Mouse (Mus musculus): ENCODE measurements around the gene 4930438A08Rik. TPM values are rescaled to one million over a fixed set of nuclear protein-coding genes. Genes with fewer than 3 reads are reported as not detected.

4930438A08Rik gene
- polyA plus RNA-seq, 1 experiment from 2014 or later = not detected

DNA sequence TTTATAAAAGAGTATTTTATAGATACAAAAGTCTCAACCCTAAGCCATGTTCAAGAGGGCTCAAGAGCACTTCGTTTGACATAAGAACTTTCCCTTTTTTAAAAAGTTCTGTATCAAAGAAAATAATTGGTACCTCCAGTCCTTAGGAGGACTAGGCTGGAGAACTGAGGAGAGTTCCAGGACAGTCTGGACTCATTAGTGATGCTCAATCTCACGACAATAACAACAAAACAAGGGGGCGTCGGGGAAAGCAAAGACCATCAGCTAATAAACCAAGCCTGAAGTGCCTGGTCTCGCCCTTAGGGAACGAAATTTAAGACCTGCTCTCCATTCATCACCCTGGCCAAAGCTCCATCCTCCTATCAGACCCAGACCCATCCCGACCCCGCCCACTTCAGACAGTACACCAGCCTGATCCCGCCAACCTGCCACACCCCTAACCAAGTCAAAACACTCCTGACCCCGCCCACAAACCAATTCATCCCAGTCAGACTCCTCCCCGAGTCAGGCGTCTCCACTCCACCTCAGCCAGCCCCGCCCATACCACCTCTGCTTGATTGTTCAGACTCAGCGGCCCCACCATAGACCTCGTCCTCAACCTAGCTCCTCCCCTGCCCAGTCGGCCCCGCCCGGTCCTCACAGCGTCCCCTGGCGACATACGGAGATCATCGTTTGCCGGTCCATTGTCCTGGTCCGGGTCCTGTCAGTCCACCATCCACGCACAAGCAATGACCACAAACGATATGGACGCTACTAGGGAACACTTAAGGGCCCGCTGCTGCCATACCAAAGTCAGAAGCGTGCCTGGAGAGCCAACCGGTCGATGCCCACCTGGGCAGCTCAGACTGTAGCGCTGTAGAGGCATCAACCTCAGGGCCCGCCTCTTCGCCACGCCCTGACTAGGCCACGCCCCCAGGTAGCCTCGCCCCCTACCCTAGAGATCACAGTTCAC lies 35.5 kb upstream of the 4930438A08Rik start:
- DNase-seq (ENCODE audit: low spot score) = peak; percentile 82
- H3K27ac ChIP-seq (ENCODE audit: low read depth) = no peak overlapping the region
- H3K27me3 ChIP-seq (replicated peaks; ENCODE audit: control insufficient read depth, insufficient read depth, low read length) = no peaks in the 10 kb centered on the region
- H3K4me3 ChIP-seq (ENCODE audit: low read depth, low read length) = peak overlapping the region; percentile 42
- H3K9me3 ChIP-seq (ENCODE audit: control insufficient read depth, low read length) = no peaks in the 10 kb centered on the region
- 2% methylated on average over 37 of the region's 37 CpGs for WGBS
- H3K4me2 ChIP-seq (ENCODE audit: low read length) = peak overlapping the region; percentile 78
- peak overlapping the region; percentile 32; the same call in 1 of the 2 replicates for H3K9ac ChIP-seq (ENCODE audit: low read length)
- peak; percentile 90 for ATAC-seq (replicated peaks; ENCODE audit: low FRiP score, low TSS enrichment, low read depth)
- no peaks in the 10 kb centered on the region for H3K36me3 ChIP-seq (ENCODE audit: control insufficient read depth, insufficient read depth, low read length)
- H3K4me1 ChIP-seq (replicated peaks; ENCODE audit: control insufficient read depth, insufficient read depth, low read length) = no peaks in the 10 kb centered on the region; the same call in 1 of the 2 replicates

DNA sequence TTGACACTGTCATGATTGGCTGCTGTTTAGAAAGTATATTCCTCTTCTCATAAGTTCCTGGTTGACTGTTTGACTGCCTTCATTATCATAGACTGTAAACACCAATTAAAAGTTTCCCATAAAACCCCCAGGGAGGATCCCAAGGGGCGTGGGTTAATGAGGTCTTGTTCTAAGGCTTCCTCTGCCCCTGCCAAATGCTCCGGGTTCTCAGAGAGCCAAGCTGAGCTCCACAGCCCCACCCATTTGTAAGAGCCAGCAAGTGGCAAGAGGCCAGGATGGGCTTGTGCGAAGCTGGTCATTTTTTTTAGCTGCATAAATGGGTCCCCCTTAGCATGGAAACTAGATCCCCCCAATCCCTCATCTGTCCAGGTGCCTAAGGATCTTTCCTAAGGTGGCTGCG lies 27.3 kb upstream of the 4930438A08Rik start:
- no peak overlapping the region for H3K27ac ChIP-seq (ENCODE audit: low read depth)
- no peaks in the 10 kb centered on the region for H3K27me3 ChIP-seq (replicated peaks; ENCODE audit: control insufficient read depth, insufficient read depth, low read length)
- 40% methylated on average over 4 of the region's 4 CpGs for WGBS
- H3K9me3 ChIP-seq (ENCODE audit: control insufficient read depth, low read length) = no peaks in the 10 kb centered on the region
- no peak overlapping the region for H3K9ac ChIP-seq (ENCODE audit: low read length)
- H3K4me3 ChIP-seq (ENCODE audit: low read depth, low read length) = no peak overlapping the region
- DNase-seq (ENCODE audit: low spot score) (no peak), ATAC-seq (replicated peaks; ENCODE audit: low FRiP score, low TSS enrichment, low read depth) (no peak)
- no peak overlapping the region for H3K4me2 ChIP-seq (ENCODE audit: low read length)
- no peaks in the 10 kb centered on the region for H3K4me1 ChIP-seq (replicated peaks; ENCODE audit: control insufficient read depth, insufficient read depth, low read length)
- no peaks in the 10 kb centered on the region for H3K36me3 ChIP-seq (ENCODE audit: control insufficient read depth, insufficient read depth, low read length)

DNA sequence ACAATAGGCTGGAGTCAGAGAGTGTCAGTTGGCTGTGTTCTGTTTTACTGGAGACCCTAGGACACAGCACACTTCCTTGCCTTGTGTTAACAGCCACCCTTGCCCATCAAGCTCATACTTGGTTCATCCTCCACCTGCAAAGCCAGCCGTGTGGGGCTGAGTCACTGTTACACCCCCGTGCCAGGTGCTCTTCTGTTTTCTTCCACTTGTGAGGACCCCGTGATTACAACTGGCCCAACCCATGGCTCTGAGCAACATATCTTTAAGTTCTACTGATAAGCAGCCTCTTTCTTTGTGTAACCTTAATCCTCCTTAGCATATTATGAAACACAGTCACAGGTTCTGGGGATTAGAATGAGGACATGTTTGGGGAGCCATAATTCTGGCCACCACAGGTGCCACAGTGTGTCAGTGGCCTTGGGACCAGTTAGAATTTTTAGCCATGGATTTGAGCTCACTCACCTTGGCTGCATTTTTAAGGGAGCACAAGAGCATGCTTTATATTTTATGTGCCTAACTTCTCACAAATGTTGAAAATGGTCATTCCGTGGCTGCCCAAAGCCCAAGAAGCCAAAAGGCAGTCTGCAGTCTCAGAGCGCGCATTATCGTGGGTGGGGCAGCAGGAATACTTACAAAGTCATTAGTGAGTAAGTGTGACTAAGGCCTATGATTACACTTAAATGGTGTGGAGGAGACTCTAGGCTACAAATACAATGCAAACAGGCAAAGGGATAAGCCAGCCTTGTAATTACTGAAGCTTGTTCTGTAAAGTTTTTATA lies 25.2 kb upstream of the 4930438A08Rik start:
- Histone ChIP-seq H3K9ac (ENCODE audit: low read length) (no peak overlapping the region), H3K36me3 (ENCODE audit: control insufficient read depth, insufficient read depth, low read length) (no peaks in the 10 kb centered on the region), H3K27me3 (replicated peaks; ENCODE audit: control insufficient read depth, insufficient read depth, low read length) (no peaks in the 10 kb centered on the region), H3K4me1 (replicated peaks; ENCODE audit: control insufficient read depth, insufficient read depth, low read length) (no peaks in the 10 kb centered on the region), H3K9me3 (ENCODE audit: control insufficient read depth, low read length) (no peaks in the 10 kb centered on the region), H3K27ac (ENCODE audit: low read depth) (no peak overlapping the region), H3K4me3 (ENCODE audit: low read depth, low read length) (no peak overlapping the region), H3K4me2 (ENCODE audit: low read length) (no peak overlapping the region)
- DNase-seq (ENCODE audit: low spot score) = no peak
- WGBS = 65% methylated on average over 7 of the region's 7 CpGs
- no peak for ATAC-seq (replicated peaks; ENCODE audit: low FRiP score, low TSS enrichment, low read depth)

DNA sequence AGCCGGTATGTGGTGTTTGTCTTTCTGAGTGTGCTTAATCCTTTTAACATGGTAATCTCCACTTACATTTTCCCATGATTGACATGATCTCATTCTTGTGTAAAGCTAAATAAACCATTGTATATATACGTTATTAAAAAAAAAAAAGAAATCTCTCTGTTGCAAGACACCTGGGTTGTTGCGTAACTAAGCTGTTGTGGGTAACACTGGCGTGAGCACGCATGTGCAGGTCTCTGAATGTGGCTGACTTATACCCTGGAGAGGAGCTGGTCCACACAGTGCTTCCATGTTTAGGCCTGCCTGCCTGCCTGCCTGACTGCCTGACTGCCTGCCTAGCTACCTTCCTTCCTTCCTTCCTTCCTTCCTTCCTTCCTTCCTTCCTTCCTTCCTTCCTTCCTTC lies 24.0 kb upstream of the 4930438A08Rik start:
- H3K27ac ChIP-seq (ENCODE audit: low read depth) = no peak overlapping the region
- H3K4me2 ChIP-seq (ENCODE audit: low read length) = no peak overlapping the region
- H3K36me3 ChIP-seq (ENCODE audit: control insufficient read depth, insufficient read depth, low read length) = no peaks in the 10 kb centered on the region
- ATAC-seq (replicated peaks; ENCODE audit: low FRiP score, low TSS enrichment, low read depth) = no peak
- H3K27me3 ChIP-seq (replicated peaks; ENCODE audit: control insufficient read depth, insufficient read depth, low read length) = no peaks in the 10 kb centered on the region
- H3K9ac ChIP-seq (ENCODE audit: low read length) = no peak overlapping the region
- no peak overlapping the region for H3K4me3 ChIP-seq (ENCODE audit: low read depth, low read length)
- H3K4me1 ChIP-seq (replicated peaks; ENCODE audit: control insufficient read depth, insufficient read depth, low read length) = no peaks in the 10 kb centered on the region
- 72% methylated on average over 5 of the region's 5 CpGs for WGBS
- H3K9me3 ChIP-seq (ENCODE audit: control insufficient read depth, low read length) = no peaks in the 10 kb centered on the region
- DNase-seq (ENCODE audit: low spot score) = no peak

DNA sequence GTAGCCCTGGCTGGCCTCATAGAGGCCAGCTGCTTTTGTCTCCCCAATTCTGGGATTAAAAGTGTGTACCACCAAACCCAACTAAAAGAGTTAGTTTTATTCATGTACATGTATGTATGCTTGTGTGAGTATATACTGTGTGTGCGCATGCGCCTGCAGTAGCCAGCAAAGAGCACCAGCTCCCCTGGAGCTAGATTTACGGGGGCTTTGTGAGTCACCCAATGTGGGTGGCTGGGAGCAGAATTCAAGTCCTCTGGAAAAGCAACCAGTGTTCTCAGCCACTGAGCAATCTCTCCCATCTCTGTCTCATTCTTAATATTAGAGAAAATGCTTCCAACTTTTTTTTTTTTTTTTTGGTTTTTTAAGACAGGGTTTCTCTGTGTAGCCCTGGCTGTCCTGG lies 20.2 kb upstream of the 4930438A08Rik start:
- no peak for ATAC-seq (replicated peaks; ENCODE audit: low FRiP score, low TSS enrichment, low read depth)

DNA sequence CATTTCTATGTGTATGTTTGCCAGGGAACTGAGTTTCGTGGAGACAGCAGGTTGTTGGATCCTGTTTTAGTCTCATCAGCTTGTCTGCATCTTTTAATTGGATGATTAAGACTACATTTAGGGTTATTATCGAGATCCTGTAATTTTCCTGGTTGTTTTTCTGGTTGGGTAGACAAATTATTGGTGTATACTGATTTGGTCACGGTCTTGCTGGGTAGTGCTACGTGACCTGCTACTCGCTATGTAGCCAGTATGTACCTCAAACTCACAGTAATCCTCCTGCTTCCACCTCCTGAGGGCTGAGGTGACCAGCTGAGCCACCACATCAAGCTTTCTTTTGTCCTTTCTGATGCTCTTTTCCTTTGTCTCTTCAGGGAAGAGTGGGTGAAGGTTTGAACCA lies 16.8 kb upstream of the 4930438A08Rik start:
- WGBS = 83% methylated on average over 5 of the region's 5 CpGs
- no peaks in the 10 kb centered on the region for H3K27me3 ChIP-seq (replicated peaks; ENCODE audit: control insufficient read depth, insufficient read depth, low read length)
- DNase-seq (ENCODE audit: low spot score) = no peak
- ATAC-seq (replicated peaks; ENCODE audit: low FRiP score, low TSS enrichment, low read depth) = no peak
- no peak overlapping the region for H3K4me3 ChIP-seq (ENCODE audit: low read depth, low read length)
- no peak overlapping the region for H3K9ac ChIP-seq (ENCODE audit: low read length)
- H3K4me1 ChIP-seq (replicated peaks; ENCODE audit: control insufficient read depth, insufficient read depth, low read length) = no peaks in the 10 kb centered on the region
- no peak overlapping the region for H3K4me2 ChIP-seq (ENCODE audit: low read length)
- H3K36me3 ChIP-seq (ENCODE audit: control insufficient read depth, insufficient read depth, low read length) = no peaks in the 10 kb centered on the region
- H3K27ac ChIP-seq (ENCODE audit: low read depth) = no peak overlapping the region
- H3K9me3 ChIP-seq (ENCODE audit: control insufficient read depth, low read length) = no peaks in the 10 kb centered on the region

More for the DNA sequence above, 20.2 kb upstream of the 4930438A08Rik start:
- 91% methylated on average over 3 of the region's 3 CpGs for WGBS
- no peak for DNase-seq (ENCODE audit: low spot score)
- Histone ChIP-seq H3K27ac (ENCODE audit: low read depth) (no peak overlapping the region), H3K9ac (ENCODE audit: low read length) (no peak overlapping the region), H3K9me3 (ENCODE audit: control insufficient read depth, low read length) (no peaks in the 10 kb centered on the region), H3K4me3 (ENCODE audit: low read depth, low read length) (no peak overlapping the region), H3K4me2 (ENCODE audit: low read length) (no peak overlapping the region), H3K4me1 (replicated peaks; ENCODE audit: control insufficient read depth, insufficient read depth, low read length) (no peaks in the 10 kb centered on the region), H3K27me3 (replicated peaks; ENCODE audit: control insufficient read depth, insufficient read depth, low read length) (no peaks in the 10 kb centered on the region), H3K36me3 (ENCODE audit: control insufficient read depth, insufficient read depth, low read length) (no peaks in the 10 kb centered on the region)

DNA sequence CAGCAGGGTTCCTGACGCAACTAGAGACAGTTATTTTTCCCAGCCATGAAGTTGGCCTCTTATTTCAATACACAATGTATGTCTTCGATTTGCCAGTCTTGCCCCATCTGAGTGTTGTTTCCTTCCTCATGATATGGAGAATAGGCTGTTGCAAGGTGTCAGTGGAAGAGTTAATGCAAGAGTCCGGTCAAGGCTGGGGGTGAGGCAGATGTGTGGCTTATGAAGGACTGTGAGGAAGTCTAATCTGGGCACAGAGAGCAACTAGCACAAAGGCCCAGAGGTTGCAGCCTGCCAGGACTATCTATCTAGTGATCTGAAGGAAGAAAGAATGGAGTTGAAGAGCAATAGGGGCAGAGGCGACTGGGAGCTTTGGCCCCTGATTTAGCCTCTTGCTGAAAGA lies 14.4 kb upstream of the 4930438A08Rik start:
- WGBS = 87% methylated on average over 4 of the region's 4 CpGs
- DNase-seq (ENCODE audit: low spot score) (no peak), ATAC-seq (replicated peaks; ENCODE audit: low FRiP score, low TSS enrichment, low read depth) (no peak)
- Histone ChIP-seq H3K4me2 (ENCODE audit: low read length) (no peak overlapping the region), H3K9ac (ENCODE audit: low read length) (no peak overlapping the region), H3K9me3 (ENCODE audit: control insufficient read depth, low read length) (no peaks in the 10 kb centered on the region), H3K36me3 (ENCODE audit: control insufficient read depth, insufficient read depth, low read length) (no peaks in the 10 kb centered on the region), H3K27me3 (replicated peaks; ENCODE audit: control insufficient read depth, insufficient read depth, low read length) (no peaks in the 10 kb centered on the region), H3K4me1 (replicated peaks; ENCODE audit: control insufficient read depth, insufficient read depth, low read length) (no peaks in the 10 kb centered on the region), H3K27ac (ENCODE audit: low read depth) (no peak overlapping the region), H3K4me3 (ENCODE audit: low read depth, low read length) (no peak overlapping the region)

DNA sequence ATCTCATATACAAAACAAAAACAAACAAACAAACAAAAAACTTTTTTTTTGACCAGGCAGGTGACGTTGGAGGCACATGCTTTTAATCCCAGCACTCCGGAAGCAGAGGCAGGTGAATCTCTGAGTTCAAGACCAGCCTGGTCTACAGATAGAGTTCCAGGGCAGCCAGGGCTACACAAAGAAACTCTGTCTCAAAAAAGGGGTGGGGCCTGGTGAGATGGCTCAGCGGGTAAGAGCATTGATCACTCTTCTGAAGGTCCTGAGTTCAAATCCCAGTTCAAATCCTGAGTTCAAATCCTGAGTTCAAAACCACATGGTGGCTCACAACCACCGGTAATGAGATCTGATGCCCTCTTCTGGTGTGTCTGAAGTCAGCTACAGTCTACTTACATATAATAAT lies 12.8 kb upstream of the 4930438A08Rik start:
- H3K4me3 ChIP-seq (ENCODE audit: low read depth, low read length) = no peak overlapping the region
- H3K4me1 ChIP-seq (replicated peaks; ENCODE audit: control insufficient read depth, insufficient read depth, low read length) = no peaks in the 10 kb centered on the region
- DNase-seq (ENCODE audit: low spot score) = no peak
- H3K9me3 ChIP-seq (ENCODE audit: control insufficient read depth, low read length) = no peaks in the 10 kb centered on the region
- no peak overlapping the region for H3K4me2 ChIP-seq (ENCODE audit: low read length)
- no peak overlapping the region for H3K27ac ChIP-seq (ENCODE audit: low read depth)
- 85% methylated on average over 4 of the region's 4 CpGs for WGBS
- H3K9ac ChIP-seq (ENCODE audit: low read length) = no peak overlapping the region
- H3K36me3 ChIP-seq (ENCODE audit: control insufficient read depth, insufficient read depth, low read length) = no peaks in the 10 kb centered on the region
- ATAC-seq (replicated peaks; ENCODE audit: low FRiP score, low TSS enrichment, low read depth) = no peak
- H3K27me3 ChIP-seq (replicated peaks; ENCODE audit: control insufficient read depth, insufficient read depth, low read length) = no peaks in the 10 kb centered on the region

All from intestine, embryonic 14.5 days (tissue).